Mouse (Mus musculus): ENCODE measurements around the gene Tbxas1.

- no peak for TF ChIP-seq ZMIZ1 (IDR thresholded peaks at IDR 0.05; ENCODE audit: low read depth, low read length)
- no peak for TF ChIP-seq EP300 (IDR thresholded peaks at IDR 0.05; ENCODE audit: low read length)
- TF ChIP-seq ZC3H11A (IDR thresholded peaks at IDR 0.05; ENCODE audit: low read depth, low read length): no peak
- TF ChIP-seq CHD1 (IDR thresholded peaks at IDR 0.05; ENCODE audit: low read depth, low read length): no peak
Measured at GRCm38 (mm10) chr6:38983060-38983459, 107.9 kb downstream of the Tbxas1 start.

Data from CH12.LX (cell line).